Mouse (Mus musculus): ENCODE measurements around the gene 9930021J03Rik.

DNA sequence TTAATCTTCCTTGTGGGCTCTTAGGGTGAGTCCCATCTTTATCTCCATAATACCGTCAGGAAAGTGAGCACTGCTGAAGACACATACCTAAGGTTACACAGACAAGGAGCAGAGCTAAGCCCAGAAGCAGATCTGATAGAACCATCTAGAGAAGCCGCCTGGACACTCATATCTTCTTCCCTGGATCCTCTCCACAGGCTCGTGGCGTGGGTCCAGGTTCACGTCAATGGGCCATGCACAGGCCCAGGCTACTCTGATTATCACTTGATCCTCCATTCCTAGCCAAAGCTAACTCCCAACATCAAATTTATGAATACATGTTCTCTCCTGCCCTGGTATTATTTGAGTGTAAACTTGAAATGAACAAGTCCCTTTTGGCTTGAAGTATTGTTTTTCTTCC lies 47.9 kb upstream of the 9930021J03Rik start:
- TF ChIP-seq CTCF (conservative IDR thresholded peaks at IDR 0.05; ENCODE audit: insufficient read depth, insufficient read length, low read depth, low read length) (no peak), POLR2A (IDR thresholded peaks at IDR 0.05; ENCODE audit: low read depth, low read length) (no peak)
